Mouse (Mus musculus): ENCODE results near the gene Gzmk. TPM values are rescaled to one million over a fixed set of nuclear protein-coding genes. Genes with fewer than 3 reads are reported as not detected.

Gene Gzmk
- polyA plus RNA-seq, 1 experiment from 2014 or later = not detected

GRCm38 (mm10) chr13:113199331-113199730, 26.4 kb downstream of the Gzmk start:
- no peak overlapping the region for H3K4me3 ChIP-seq (replicated peaks)
- H3K9ac ChIP-seq = no peak overlapping the region
- H3K27me3 ChIP-seq = no peaks in the 10 kb centered on the region
- no peaks in the 10 kb centered on the region for H3K36me3 ChIP-seq (replicated peaks)
- no peak overlapping the region for H3K27ac ChIP-seq
- no peaks in the 10 kb centered on the region for H3K9me3 ChIP-seq
- H3K4me2 ChIP-seq = no peak overlapping the region
- peaks cover 6% of the 10 kb centered on the region; the same call in 1 of the 2 replicates for H3K4me1 ChIP-seq
- WGBS = 71% methylated on average over 3 of the region's 3 CpGs
- no peak for ATAC-seq (ENCODE audit: low FRiP score)

GRCm38 (mm10) chr13:113197872-113198502, 27.7 kb downstream of the Gzmk start:
- 85% methylated on average over 9 of the region's 9 CpGs for WGBS
- ATAC-seq (ENCODE audit: low FRiP score) = no peak
- H3K9me3 ChIP-seq = no peaks in the 10 kb centered on the region
- H3K27ac ChIP-seq = no peak overlapping the region
- H3K4me1 ChIP-seq = peaks cover 6% of the 10 kb centered on the region; the same call in 1 of the 2 replicates
- H3K4me3 ChIP-seq (replicated peaks) = no peak overlapping the region
- H3K27me3 ChIP-seq = no peaks in the 10 kb centered on the region
- no peak overlapping the region for H3K9ac ChIP-seq
- no peaks in the 10 kb centered on the region for H3K36me3 ChIP-seq (replicated peaks)
- no peak overlapping the region for H3K4me2 ChIP-seq

GRCm38 (mm10) chr13:113196808-113197674, 28.7 kb downstream of the Gzmk start:
- Histone ChIP-seq H3K36me3 (replicated peaks) (no peaks in the 10 kb centered on the region), H3K9ac (no peak overlapping the region), H3K4me3 (replicated peaks) (no peak overlapping the region), H3K4me2 (no peak overlapping the region), H3K27ac (no peak overlapping the region), H3K27me3 (no peaks in the 10 kb centered on the region), H3K9me3 (no peaks in the 10 kb centered on the region), H3K4me1 (peaks cover 6% of the 10 kb centered on the region; the same call in 1 of the 2 replicates)
- ATAC-seq (ENCODE audit: low FRiP score) = no peak
- WGBS = 58% methylated on average over 13 of the region's 13 CpGs

GRCm38 (mm10) chr13:113183720-113184119, 42.0 kb downstream of the Gzmk start:
- ATAC-seq (ENCODE audit: low FRiP score) = no peak
- H3K4me1 ChIP-seq = no peaks in the 10 kb centered on the region
- no peak overlapping the region for H3K4me2 ChIP-seq
- H3K9ac ChIP-seq = no peak overlapping the region
- no peak overlapping the region for H3K27ac ChIP-seq
- 0 out of 2 replicates have a peak, but pooled peaks cover 4% of the 10 kb centered on the region for H3K9me3 ChIP-seq
- H3K36me3 ChIP-seq (replicated peaks) = no peaks in the 10 kb centered on the region
- no peak overlapping the region for H3K4me3 ChIP-seq (replicated peaks)
- 90% methylated on average over 4 of the region's 4 CpGs for WGBS
- no peaks in the 10 kb centered on the region for H3K27me3 ChIP-seq

- Histone ChIP-seq H3K27ac (no peak overlapping the region), H3K27me3 (no peaks in the 10 kb centered on the region), H3K36me3 (replicated peaks) (no peaks in the 10 kb centered on the region), H3K9me3 (0 out of 2 replicates have a peak, but pooled peaks cover 4% of the 10 kb centered on the region), H3K4me3 (replicated peaks) (no peak overlapping the region), H3K4me1 (no peaks in the 10 kb centered on the region), H3K4me2 (no peak overlapping the region), H3K9ac (no peak overlapping the region)
- WGBS = 91% methylated on average over 8 of the region's 8 CpGs
- ATAC-seq (ENCODE audit: low FRiP score) = no peak
These were observed 42.4 kb downstream of the Gzmk start for GRCm38 (mm10) chr13:113183310-113183709.

GRCm38 (mm10) chr13:113174162-113174561, 51.5 kb downstream of the Gzmk start:
- Histone ChIP-seq H3K36me3 (replicated peaks) (no peaks in the 10 kb centered on the region), H3K27me3 (no peaks in the 10 kb centered on the region), H3K4me2 (no peak overlapping the region), H3K9me3 (no peaks in the 10 kb centered on the region), H3K4me3 (replicated peaks) (no peak overlapping the region), H3K4me1 (no peaks in the 10 kb centered on the region), H3K27ac (no peak overlapping the region), H3K9ac (no peak overlapping the region)
- no peak for ATAC-seq (ENCODE audit: low FRiP score)
- 94% methylated on average over 6 of the region's 6 CpGs for whole genome bisulfite sequencing

GRCm38 (mm10) chr13:113170256-113170655, 55.5 kb downstream of the Gzmk start:
- no peak overlapping the region for H3K4me3 ChIP-seq (replicated peaks)
- H3K27me3 ChIP-seq = no peaks in the 10 kb centered on the region
- no peak overlapping the region for H3K27ac ChIP-seq
- no peak for ATAC-seq (ENCODE audit: low FRiP score)
- no peak overlapping the region for H3K4me2 ChIP-seq
- no peak overlapping the region for H3K9ac ChIP-seq
- no peaks in the 10 kb centered on the region for H3K9me3 ChIP-seq
- H3K36me3 ChIP-seq (replicated peaks) = no peaks in the 10 kb centered on the region
- no peaks in the 10 kb centered on the region for H3K4me1 ChIP-seq

- Histone ChIP-seq H3K4me3 (replicated peaks) (no peak overlapping the region), H3K9me3 (no peaks in the 10 kb centered on the region), H3K27ac (no peak overlapping the region), H3K4me1 (no peaks in the 10 kb centered on the region), H3K36me3 (replicated peaks) (no peaks in the 10 kb centered on the region), H3K9ac (no peak overlapping the region), H3K4me2 (no peak overlapping the region), H3K27me3 (no peaks in the 10 kb centered on the region)
- WGBS = 83% methylated on average over 9 of the region's 9 CpGs
- no peak for ATAC-seq (ENCODE audit: low FRiP score)
These were observed 57.6 kb downstream of the Gzmk start for GRCm38 (mm10) chr13:113168018-113168534.

- Histone ChIP-seq H3K27me3 (no peaks in the 10 kb centered on the region), H3K4me1 (no peaks in the 10 kb centered on the region), H3K9ac (no peak overlapping the region), H3K9me3 (no peaks in the 10 kb centered on the region), H3K27ac (no peak overlapping the region), H3K36me3 (replicated peaks) (no peaks in the 10 kb centered on the region), H3K4me3 (replicated peaks) (no peak overlapping the region), H3K4me2 (no peak overlapping the region)
- 94% methylated on average over 5 of the region's 5 CpGs for WGBS
- no peak for ATAC-seq (ENCODE audit: low FRiP score)
These were observed 61.3 kb downstream of the Gzmk start for GRCm38 (mm10) chr13:113164252-113165005.

GRCm38 (mm10) chr13:113151556-113151955, 74.2 kb downstream of the Gzmk start:
- ATAC-seq (ENCODE audit: low FRiP score) = no peak
- Histone ChIP-seq H3K9ac (no peak overlapping the region), H3K36me3 (replicated peaks) (no peaks in the 10 kb centered on the region), H3K27me3 (no peaks in the 10 kb centered on the region), H3K9me3 (no peaks in the 10 kb centered on the region), H3K4me3 (replicated peaks) (no peak overlapping the region), H3K27ac (no peak overlapping the region), H3K4me2 (no peak overlapping the region), H3K4me1 (no peaks in the 10 kb centered on the region)
- WGBS = 86% methylated on average over 4 of the region's 4 CpGs

- H3K27ac ChIP-seq = no peak overlapping the region
- ATAC-seq (ENCODE audit: low FRiP score) = no peak
- H3K27me3 ChIP-seq = no peaks in the 10 kb centered on the region
- no peak overlapping the region for H3K9ac ChIP-seq
- no peaks in the 10 kb centered on the region for H3K9me3 ChIP-seq
- no peak overlapping the region for H3K4me2 ChIP-seq
- WGBS = 87% methylated on average over 1 of the region's 1 CpGs
- H3K4me3 ChIP-seq (replicated peaks) = no peak overlapping the region
- H3K36me3 ChIP-seq (replicated peaks) = no peaks in the 10 kb centered on the region
- no peaks in the 10 kb centered on the region for H3K4me1 ChIP-seq
These were observed 86.1 kb downstream of the Gzmk start for GRCm38 (mm10) chr13:113139597-113139996.

- no peaks in the 10 kb centered on the region for H3K27me3 ChIP-seq
- no peaks in the 10 kb centered on the region for H3K9me3 ChIP-seq
- WGBS = 91% methylated on average over 1 of the region's 1 CpGs
- H3K36me3 ChIP-seq (replicated peaks) = no peaks in the 10 kb centered on the region
- no peak overlapping the region for H3K27ac ChIP-seq
- no peak overlapping the region for H3K4me3 ChIP-seq (replicated peaks)
- ATAC-seq (ENCODE audit: low FRiP score) = peak; percentile 60; the same call in 1 of the 2 replicates
- no peak overlapping the region for H3K4me2 ChIP-seq
- no peaks in the 10 kb centered on the region for H3K4me1 ChIP-seq
- H3K9ac ChIP-seq = no peak overlapping the region
These were observed 95.7 kb downstream of the Gzmk start for GRCm38 (mm10) chr13:113129974-113130373.
